9 mouse cellular contexts compared by ENCODE assay signal in the genomic region with DNA sequence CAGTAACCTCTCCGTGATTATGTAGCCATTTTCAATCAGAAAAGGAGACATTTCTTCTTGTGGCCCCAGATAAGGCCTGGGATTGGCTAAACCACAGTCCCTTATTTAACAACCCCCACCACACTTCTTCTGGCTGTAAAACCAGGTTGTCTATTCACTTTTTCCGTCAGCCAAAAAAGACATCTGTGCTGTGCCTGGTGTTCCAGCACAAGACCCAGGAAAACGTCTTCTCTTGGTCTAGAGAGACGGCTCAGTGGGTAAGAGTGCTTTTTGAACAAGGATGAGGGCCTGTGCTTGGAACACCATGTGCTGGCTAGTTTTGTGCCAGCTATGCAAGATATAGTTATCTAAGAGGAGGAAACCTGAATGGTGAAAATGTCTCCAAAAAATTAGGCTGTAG.
"Had no signal": no experiment of that assay in that cellular context is flagged by ENCODE, and none has a peak within 500 bp of the region (broad histone marks: within the 10 kb centered on the region; RNA-seq: fewer than 3 reads in every experiment).

No protein-coding gene starts in this region.

- ATAC-seq: intestine, postnatal 0 days; midbrain, embryonic 15.5 days had no signal

- DNase-seq: kidney, adult 2 months; kidney, postnatal 25 days; liver, embryonic 13.5 days; lung, adult 2 months; right cerebral cortex, postnatal 25 days; thymus, adult 18-20 months; thymus, postnatal 36 days had no signal
